Comparison of ENCODE assay signal across 29 mouse cellular contexts in the genomic region with DNA sequence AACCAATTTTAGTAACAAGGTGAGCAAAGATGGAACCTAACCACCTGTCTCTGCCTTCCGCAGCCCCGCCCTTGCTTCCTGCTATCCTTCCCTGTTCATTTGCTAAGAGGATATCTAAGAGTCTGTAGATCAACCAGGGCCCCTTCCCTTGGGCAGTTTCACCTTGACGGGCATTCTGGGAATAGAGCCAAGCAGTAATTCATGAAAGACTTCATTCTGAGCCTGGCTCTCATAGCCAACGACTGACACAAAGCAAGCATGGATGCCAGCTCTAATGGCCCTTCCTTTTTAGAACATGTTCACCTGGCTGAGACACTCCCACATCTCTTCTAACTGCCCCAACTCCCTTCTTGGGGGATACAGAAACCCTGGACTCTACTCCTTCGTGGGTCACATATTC. TPM values are rescaled to one million over a fixed set of nuclear protein-coding genes. Genes with fewer than 3 reads are reported as not detected.
DNase-seq lines count a peak whose midpoint lies in the region; ATAC-seq and TF ChIP-seq lines count a peak whose summit lies in the region.
"Had no signal": no experiment of that assay in that cellular context is flagged by ENCODE, and none has a peak within 500 bp of the region (broad histone marks: within the 10 kb centered on the region; RNA-seq: fewer than 3 reads in every experiment).

No protein-coding gene starts in this region.

- H3K9ac ChIP-seq in forebrain, embryonic 14.5 days (ENCODE audit: low read length) = no peak overlapping the region
- no peak overlapping the region for H3K9ac ChIP-seq in forebrain, embryonic 13.5 days
- H3K9ac ChIP-seq: embryonic facial prominence, embryonic 13.5 days; heart, embryonic 12.5 days; heart, embryonic 15.5 days; hindbrain, embryonic 14.5 days had no signal

- H3K27ac ChIP-seq in forebrain, embryonic 14.5 days (ENCODE audit: low read depth, low read length) = no peak overlapping the region
- no peak overlapping the region for H3K27ac ChIP-seq in forebrain, embryonic 13.5 days
- H3K27ac ChIP-seq: embryonic facial prominence, embryonic 13.5 days; heart, embryonic 15.5 days; hindbrain, embryonic 14.5 days; hindbrain, postnatal 0 days had no signal

- no peak for TF ChIP-seq CTCF in brain, embryonic 14.5 days (IDR thresholded peaks at IDR 0.05; ENCODE audit: borderline replicate concordance, extremely low read depth, insufficient read depth, insufficient read length)

- H3K4me1 ChIP-seq in forebrain, embryonic 14.5 days (ENCODE audit: control insufficient read depth, insufficient read depth, low read length) = no peaks in the 10 kb centered on the region
- H3K4me1 ChIP-seq in forebrain, embryonic 13.5 days = 0 out of 2 replicates have a peak, but pooled peaks cover 8% of the 10 kb centered on the region
- H3K4me1 ChIP-seq: heart, embryonic 12.5 days had no signal

- TF ChIP-seq POLR2A in brain, embryonic 14.5 days (IDR thresholded peaks at IDR 0.05; ENCODE audit: borderline replicate concordance, extremely low read depth, insufficient read depth, insufficient read length, poor library complexity, severe bottlenecking) = no peak

- no peaks in the 10 kb centered on the region for H3K27me3 ChIP-seq in forebrain, embryonic 14.5 days (replicated peaks; ENCODE audit: control insufficient read depth, insufficient read depth, low read length)
- no peaks in the 10 kb centered on the region for H3K27me3 ChIP-seq in forebrain, embryonic 13.5 days
- H3K27me3 ChIP-seq: embryonic facial prominence, embryonic 13.5 days; heart, embryonic 12.5 days; heart, embryonic 15.5 days had no signal

- no peaks in the 10 kb centered on the region for H3K36me3 ChIP-seq in forebrain, embryonic 14.5 days (ENCODE audit: control insufficient read depth, insufficient read depth, low read length)
- H3K36me3 ChIP-seq in forebrain, embryonic 13.5 days (ENCODE audit: poor library complexity, severe bottlenecking) = no peaks in the 10 kb centered on the region
- H3K36me3 ChIP-seq: embryonic facial prominence, embryonic 13.5 days; heart, embryonic 12.5 days; heart, embryonic 15.5 days had no signal

- 64% methylated on average over 5 of the region's 5 CpGs for whole genome bisulfite sequencing in forebrain, embryonic 14.5 days
- WGBS in forebrain, embryonic 13.5 days = 81% methylated on average over 5 of the region's 5 CpGs

- no peak for ATAC-seq in forebrain, embryonic 14.5 days
- ATAC-seq in forebrain, embryonic 13.5 days = no peak
- ATAC-seq: CD4-positive, CD25-positive, alpha-beta regulatory T cell, adult 4 months; forebrain, embryonic 16.5 days; hindbrain, postnatal 0 days; inflammation-experienced regulatory T-cells, adult 6 months; intestine, embryonic 16.5 days had no signal

- no peak overlapping the region for H3K4me3 ChIP-seq in forebrain, embryonic 14.5 days (ENCODE audit: low read depth, low read length)
- H3K4me3 ChIP-seq in forebrain, embryonic 13.5 days = no peak overlapping the region
- H3K4me3 ChIP-seq: embryonic facial prominence, embryonic 13.5 days; heart, embryonic 12.5 days; heart, embryonic 15.5 days had no signal

- DNase-seq in adrenal gland, postnatal 14 days = peak; percentile 44
- no peak for DNase-seq in adrenal gland, adult 18-20 months (ENCODE audit: low spot score in 2 of 2)
- DNase-seq in forebrain, embryonic 14.5 days (ENCODE audit: low spot score) = peak; percentile 13
- peak; percentile 24 for DNase-seq in brain, embryonic 14.5 days (ENCODE audit: low read depth)
- DNase-seq in fat pad, adult 2 months (ENCODE audit: extremely low read depth, low read depth, low spot score) = peak; percentile 47
- no peak for DNase-seq in gastrocnemius, adult 8-10 months (ENCODE audit: low spot score in 2 of 2)
- DNase-seq: cerebellum, adult 11 months; cerebellum, adult 2 months; cerebellum, adult 9-11 months; cerebellum, postnatal 25 days; gastrocnemius, postnatal 14 days; heart, postnatal 10 days; heart, postnatal 4 days; kidney, adult 18-20 months; kidney, adult 9 months had no signal

- H3K9me3 ChIP-seq in forebrain, embryonic 14.5 days (replicated peaks; ENCODE audit: control insufficient read depth, low read length) = no peaks in the 10 kb centered on the region
- H3K9me3 ChIP-seq in forebrain, embryonic 13.5 days (replicated peaks) = no peaks in the 10 kb centered on the region
- H3K9me3 ChIP-seq: embryonic facial prominence, embryonic 13.5 days; heart, embryonic 15.5 days had no signal

- H3K4me2 ChIP-seq in forebrain, embryonic 14.5 days (ENCODE audit: low read length) = no peak overlapping the region
- no peak overlapping the region for H3K4me2 ChIP-seq in forebrain, embryonic 13.5 days
- H3K4me2 ChIP-seq: embryonic facial prominence, embryonic 13.5 days; heart, embryonic 12.5 days; heart, embryonic 15.5 days; hindbrain, embryonic 14.5 days had no signal

RNA-seq across cellular contexts. Expression of a gene that starts 18.9 kb away (rescaled TPM):
- 0.15 and 0.23 TPM in 2 replicates for total RNA-seq in adrenal gland, postnatal 14 days (2021)
- not detected for total RNA-seq in adrenal gland, adult 18-20 months (2021)
- not detected in 2 replicates for polyA plus RNA-seq in forebrain, embryonic 14.5 days (2014; fragmentation: Nextera tagmentation; extraction: Ambion mirVana)
- polyA plus RNA-seq in forebrain, embryonic 13.5 days (2015; fragmentation: Nextera tagmentation; extraction: Ambion mirVana) = not detected in 2 replicates
- polyA plus RNA-seq in brain, embryonic 14.5 days (2012; rRNA removed) = not detected in 2 replicates
- total RNA-seq in gastrocnemius, adult 8-10 months (2022) = not detected
- total RNA-seq: gastrocnemius, adult 18-20 months; gastrocnemius, postnatal 14 days; gastrocnemius, postnatal 4 days; heart, adult 8-10 months; heart, postnatal 10 days; heart, postnatal 4 days; hindbrain, postnatal 0 days had no signal
- polyA plus RNA-seq: C2C12; cerebellum, adult 2 months; forebrain, embryonic 16.5 days had no signal

Comparison
In these comparisons a context has a peak if more than half of its experiments do, and no peak if none do; other contexts are left out.
1. DNase-seq: peak in adrenal gland, postnatal 14 days (single experiment), forebrain, embryonic 14.5 days (single experiment), brain, embryonic 14.5 days (single experiment) and fat pad, adult 2 months (single experiment); none in adrenal gland, adult 18-20 months (0 of 2) and gastrocnemius, adult 8-10 months (0 of 2).